Mouse (Mus musculus) R1 (cell line): Measurements from ENCODE around the gene Tpx2.

Experiments used
- DNase-seq: peaks from one replicate; pipeline ENCODE4 v3.0.0-alpha.2; 2018; ENCODE audit warnings: low read depth, low spot score

The Tpx2 gene

GRCm38 (mm10) chr2:152847815-152848302 is at the start of gene Tpx2:
Gene Tpx2, plus strand, starts transcription at chr2:152847964.
- DNase-seq: peak; percentile 100

GRCm38 (mm10) chr2:152799954-152800761 is 47.6 kb upstream of the Tpx2 start:
- DNase-seq: no peak

GRCm38 (mm10) chr2:152800762-152801113 is 47.0 kb upstream of the Tpx2 start:
- no peak for DNase-seq

GRCm38 (mm10) chr2:152802303-152802702 is 45.5 kb upstream of the Tpx2 start:
- DNase-seq: no peak

- no peak for DNase-seq
Measured at GRCm38 (mm10) chr2:152803081-152803480, 44.7 kb upstream of the Tpx2 start.

GRCm38 (mm10) chr2:152804408-152805110 is 43.2 kb upstream of the Tpx2 start:
- DNase-seq: peak; percentile 96

GRCm38 (mm10) chr2:152805111-152805490 is 42.7 kb upstream of the Tpx2 start:
- no peak for DNase-seq

- DNase-seq: no peak
Measured at GRCm38 (mm10) chr2:152806037-152806436, 41.7 kb upstream of the Tpx2 start.

GRCm38 (mm10) chr2:152808178-152808577 is 39.6 kb upstream of the Tpx2 start:
- DNase-seq: no peak

- no peak for DNase-seq
Measured at GRCm38 (mm10) chr2:152810158-152810941, 37.4 kb upstream of the Tpx2 start.

- no peak for DNase-seq
Measured at GRCm38 (mm10) chr2:152811336-152812165, 36.2 kb upstream of the Tpx2 start.

GRCm38 (mm10) chr2:152813232-152813631 is 34.5 kb upstream of the Tpx2 start:
- DNase-seq: no peak

- no peak for DNase-seq
Measured at GRCm38 (mm10) chr2:152814213-152814874, 33.4 kb upstream of the Tpx2 start.

- DNase-seq: peak; percentile 84
Measured at GRCm38 (mm10) chr2:152815879-152816656, 31.7 kb upstream of the Tpx2 start.

- no peak for DNase-seq
Measured at GRCm38 (mm10) chr2:152816657-152817348, 31.0 kb upstream of the Tpx2 start.

GRCm38 (mm10) chr2:152817596-152818291 is 30.0 kb upstream of the Tpx2 start:
- no peak for DNase-seq

GRCm38 (mm10) chr2:152818679-152819078 is 29.1 kb upstream of the Tpx2 start:
- DNase-seq: no peak

- no peak for DNase-seq
Measured at GRCm38 (mm10) chr2:152819097-152819624, 28.6 kb upstream of the Tpx2 start.
